Mouse (Mus musculus): ENCODE measurements around the gene Vamp9.

Gene Vamp9

GRCm38 (mm10) chr5:99906181-99906956 lies at the start of gene Vamp9:
TSS of gene Vamp9 (plus strand) at chr5:99906254.
- peak; percentile 90 for DNase-seq (ENCODE audit: low read depth, low spot score)

GRCm38 (mm10) chr5:99857106-99857637 lies 48.9 kb upstream of the Vamp9 start:
- DNase-seq (ENCODE audit: low read depth, low spot score), result no peak

GRCm38 (mm10) chr5:99859637-99860433 lies 46.2 kb upstream of the Vamp9 start:
- no peak for DNase-seq (ENCODE audit: low read depth, low spot score)

- no peak for DNase-seq (ENCODE audit: low read depth, low spot score)
These were observed 44.2 kb upstream of the Vamp9 start for GRCm38 (mm10) chr5:99861816-99862215.

- no peak for DNase-seq (ENCODE audit: low read depth, low spot score)
These were observed 42.2 kb upstream of the Vamp9 start for GRCm38 (mm10) chr5:99863656-99864380.

GRCm38 (mm10) chr5:99865779-99866178 lies 40.3 kb upstream of the Vamp9 start:
- DNase-seq (ENCODE audit: low read depth, low spot score), result peak; percentile 10

GRCm38 (mm10) chr5:99868286-99868685 lies 37.8 kb upstream of the Vamp9 start:
- DNase-seq (ENCODE audit: low read depth, low spot score), result no peak

GRCm38 (mm10) chr5:99868923-99869322 lies 37.1 kb upstream of the Vamp9 start:
- DNase-seq (ENCODE audit: low read depth, low spot score), result no peak

- DNase-seq (ENCODE audit: low read depth, low spot score), result no peak
These were observed 28.5 kb upstream of the Vamp9 start for GRCm38 (mm10) chr5:99877565-99877964.

GRCm38 (mm10) chr5:99882441-99882840 lies 23.6 kb upstream of the Vamp9 start:
- DNase-seq (ENCODE audit: low read depth, low spot score), result no peak

GRCm38 (mm10) chr5:99884035-99884434 lies 22.0 kb upstream of the Vamp9 start:
- no peak for DNase-seq (ENCODE audit: low read depth, low spot score)

GRCm38 (mm10) chr5:99887133-99887532 lies 18.9 kb upstream of the Vamp9 start:
- DNase-seq (ENCODE audit: low read depth, low spot score), result no peak

- peak; percentile 81 for DNase-seq (ENCODE audit: low read depth, low spot score)
These were observed 14.3 kb upstream of the Vamp9 start for GRCm38 (mm10) chr5:99891516-99892441.

- peak; percentile 55 for DNase-seq (ENCODE audit: low read depth, low spot score)
These were observed 6.0 kb upstream of the Vamp9 start for GRCm38 (mm10) chr5:99900041-99900440.

GRCm38 (mm10) chr5:99905731-99906130 lies 323 bp upstream of the Vamp9 start:
- no peak for DNase-seq (ENCODE audit: low read depth, low spot score)

- DNase-seq (ENCODE audit: low read depth, low spot score), result no peak
These were observed 9.4 kb downstream of the Vamp9 start for GRCm38 (mm10) chr5:99915494-99915893.

GRCm38 (mm10) chr5:99922033-99922432 lies 16.0 kb downstream of the Vamp9 start:
- DNase-seq (ENCODE audit: low read depth, low spot score), result no peak

- no peak for DNase-seq (ENCODE audit: low read depth, low spot score)
These were observed 21.9 kb downstream of the Vamp9 start for GRCm38 (mm10) chr5:99927951-99928350.

GRCm38 (mm10) chr5:99931910-99932309 lies 25.9 kb downstream of the Vamp9 start:
- no peak for DNase-seq (ENCODE audit: low read depth, low spot score)

GRCm38 (mm10) chr5:99939440-99939839 lies 33.4 kb downstream of the Vamp9 start:
- no peak for DNase-seq (ENCODE audit: low read depth, low spot score)

GRCm38 (mm10) chr5:99941273-99941672 lies 35.2 kb downstream of the Vamp9 start:
- DNase-seq (ENCODE audit: low read depth, low spot score), result no peak
